Mouse (Mus musculus): ENCODE measurements around the gene Napepld.

- no peak for TF ChIP-seq CTCF (IDR thresholded peaks at IDR 0.05; ENCODE audit: extremely low read depth, insufficient read depth, insufficient read length, insufficient replicate concordance)
- no peak for TF ChIP-seq POLR2A (IDR thresholded peaks at IDR 0.05; ENCODE audit: low read depth, low read length)
These were observed 13.3 kb upstream of the Napepld start for GRCm38 (mm10) chr5:21714447-21714846.
